Mouse (Mus musculus) forebrain, embryonic 12.5 days (tissue): ENCODE data around the gene Cyth4. TPM values are rescaled to one million over a fixed set of nuclear protein-coding genes. Genes with fewer than 3 reads are reported as not detected.

Experiments used
- polyA plus RNA-seq: library from polyadenylated mRNA; unstranded; fragments of >200 nt; fragmentation: Nextera tagmentation; extraction: Ambion mirVana; gene quantifications from 2 replicates; pipeline ENCODE4 v1.2.1, GENCODE M21; 2016

Gene Cyth4
- polyA plus RNA-seq, 1 experiment from 2014 or later = 4.5 TPM

Other genes with a start within 250 kb of the Cyth4 start
- not detected in 2 replicates for gene Tex33, start 201.1 kb upstream of the Cyth4 start, polyA plus RNA-seq
- 10.1 and 10.3 TPM in 2 replicates for gene Tst, start 191.1 kb upstream of the Cyth4 start, polyA plus RNA-seq
- 1.7 and 2.8 TPM in 2 replicates for gene Mpst, start 190.6 kb upstream of the Cyth4 start, polyA plus RNA-seq
- 67.3 and 79.6 TPM in 2 replicates for gene Kctd17, start 168.5 kb upstream of the Cyth4 start, polyA plus RNA-seq
- gene Tmprss6, start 128.4 kb upstream of the Cyth4 start, polyA plus RNA-seq = 0.43 and 1.3 TPM in 2 replicates
- gene Il2rb, start 101.8 kb upstream of the Cyth4 start, polyA plus RNA-seq = not detected in 2 replicates
- gene C1qtnf6, start 65.6 kb upstream of the Cyth4 start, polyA plus RNA-seq = 6.2 and 7.6 TPM in 2 replicates
- gene Sstr3, start 52.4 kb upstream of the Cyth4 start, polyA plus RNA-seq = 0.32 and 0.35 TPM in 2 replicates
- 2.6 and 4.6 TPM in 2 replicates for gene Rac2, start 24.3 kb upstream of the Cyth4 start, polyA plus RNA-seq
- 1.2 TPM in 2 replicates for gene Elfn2, start 121.7 kb downstream of the Cyth4 start, polyA plus RNA-seq
- gene Mfng, start 176.4 kb downstream of the Cyth4 start, polyA plus RNA-seq = 137 and 147 TPM in 2 replicates
- 2.0 and 2.1 TPM in 2 replicates for gene Card10, start 206.0 kb downstream of the Cyth4 start, polyA plus RNA-seq
- gene Cdc42ep1, start 245.6 kb downstream of the Cyth4 start, polyA plus RNA-seq = 7.7 and 8.4 TPM in 2 replicates